Mouse (Mus musculus) limb, embryonic 12.5 days (tissue): ENCODE measurements around the gene Ovol1. TPM values are rescaled to one million over a fixed set of nuclear protein-coding genes. Genes with fewer than 3 reads are reported as not detected.

Experiments
- ATAC-seq: fragments of 200-750 bp; cut with Nextera tagmentation; 2 replicates; pipeline ENCODE4 v1.8.0; 2017; ENCODE audit warnings: low read depth, moderate TSS enrichment; ENCODE audit not compliant: insufficient number of reproducible peaks, insufficient read depth, low FRiP score, low TSS enrichment
- H3K27ac ChIP-seq: fragments of 300-500 bp; sonication (generic); 2 replicates; pipeline ENCODE4 v1.5.1; 2016; ENCODE audit warnings: mild to moderate bottlenecking, moderate library complexity
- H3K27me3 ChIP-seq: fragments of 300-500 bp; sonication (generic); 2 replicates; pipeline ENCODE4 v1.6.1; 2016; ENCODE audit warnings: mild to moderate bottlenecking, moderate library complexity
- H3K36me3 ChIP-seq: fragments of 300-500 bp; sonication (generic); 2 replicates; pipeline ENCODE4 v1.6.1; 2016; ENCODE audit warnings: mild to moderate bottlenecking, moderate library complexity
- H3K4me1 ChIP-seq: fragments of 300-500 bp; sonication (generic); replicated peaks from 2 replicates; pipeline ENCODE4 v1.6.1; 2016
- H3K4me2 ChIP-seq: fragments of 300-500 bp; sonication (generic); 2 replicates; pipeline ENCODE4 v1.6.1; 2016; ENCODE audit warnings: mild to moderate bottlenecking, moderate library complexity
- H3K4me3 ChIP-seq: fragments of 300-500 bp; sonication (generic); replicated peaks from 2 replicates; pipeline ENCODE4 v1.5.1; 2016; ENCODE audit warnings: mild to moderate bottlenecking
- H3K9ac ChIP-seq: fragments of 300-500 bp; sonication (generic); replicated peaks from 2 replicates; pipeline ENCODE4 v1.6.1; 2016; ENCODE audit warnings: mild to moderate bottlenecking, moderate library complexity
- H3K9me3 ChIP-seq: fragments of 300-500 bp; sonication (generic); 2 replicates; pipeline ENCODE4 v1.6.1; 2016; ENCODE audit warnings: mild to moderate bottlenecking, moderate library complexity
- WGBS: fragments of 180-500 bp; shearing (Covaris S2); methylation state at CpG from one replicate; pipeline ENCODE4 v1.1.7; 2016; 5-methylcytosine and 5-hydroxymethylcytosine counted together
- polyA plus RNA-seq: library from polyadenylated mRNA; unstranded; fragments of >200 nt; fragmentation: Nextera tagmentation; extraction: Ambion mirVana; gene quantifications from 2 replicates; pipeline ENCODE4 v1.2.1, GENCODE M21; 2016

The Ovol1 gene
- polyA plus RNA-seq, 1 experiment from 2014 or later = 1.2 TPM

DNA sequence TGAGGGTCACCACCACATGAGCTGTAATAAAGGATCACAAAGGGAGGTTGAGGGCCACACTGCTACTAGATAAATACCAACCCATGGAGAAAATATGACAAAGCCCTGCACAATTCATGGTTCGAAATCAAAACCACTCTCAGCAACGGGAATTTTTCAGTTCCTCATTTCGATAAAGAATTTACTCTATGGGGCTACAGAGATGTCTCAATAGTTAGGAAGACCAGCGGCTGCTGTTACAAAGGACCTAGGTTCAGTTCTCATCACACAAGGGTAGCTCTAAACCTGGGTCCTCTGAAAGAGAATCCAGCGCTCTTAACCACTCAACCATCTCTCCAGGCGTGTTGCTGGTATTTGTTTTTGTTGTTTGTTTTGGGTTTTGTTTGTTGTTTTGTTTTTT lies 31.4 kb upstream of the Ovol1 start:
- no peaks in the 10 kb centered on the region for H3K27me3 ChIP-seq
- no peak overlapping the region for H3K4me3 ChIP-seq
- no peaks in the 10 kb centered on the region for H3K4me1 ChIP-seq
- H3K9me3 ChIP-seq = no peaks in the 10 kb centered on the region
- H3K9ac ChIP-seq = no peak overlapping the region
- no peak for ATAC-seq
- H3K36me3 ChIP-seq = no peaks in the 10 kb centered on the region
- no peak overlapping the region for H3K27ac ChIP-seq
- no peak overlapping the region for H3K4me2 ChIP-seq
- 89% methylated on average over 6 of the region's 6 CpGs for WGBS

DNA sequence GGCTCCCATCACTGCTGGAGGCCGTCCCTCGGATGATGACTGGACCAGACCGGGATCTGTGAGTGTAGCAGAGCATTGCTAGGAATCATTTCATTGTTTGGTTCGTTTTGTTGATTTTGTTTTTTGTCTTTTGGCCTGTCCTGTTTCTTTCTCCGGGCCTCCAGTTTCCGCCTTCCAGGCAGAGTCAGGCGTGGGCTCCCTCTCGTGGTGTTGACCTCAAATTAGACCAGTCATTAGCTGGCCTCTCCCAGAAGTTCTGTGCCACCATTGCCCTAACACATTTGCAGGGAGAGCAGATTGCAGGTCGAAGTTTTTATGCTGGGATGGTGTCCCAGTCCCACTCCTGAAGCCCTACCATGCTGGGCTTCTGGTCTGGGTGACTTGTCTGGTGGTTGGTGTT lies 28.7 kb upstream of the Ovol1 start:
- 75% methylated on average over 9 of the region's 9 CpGs for WGBS
- H3K27ac ChIP-seq = no peak overlapping the region

DNA sequence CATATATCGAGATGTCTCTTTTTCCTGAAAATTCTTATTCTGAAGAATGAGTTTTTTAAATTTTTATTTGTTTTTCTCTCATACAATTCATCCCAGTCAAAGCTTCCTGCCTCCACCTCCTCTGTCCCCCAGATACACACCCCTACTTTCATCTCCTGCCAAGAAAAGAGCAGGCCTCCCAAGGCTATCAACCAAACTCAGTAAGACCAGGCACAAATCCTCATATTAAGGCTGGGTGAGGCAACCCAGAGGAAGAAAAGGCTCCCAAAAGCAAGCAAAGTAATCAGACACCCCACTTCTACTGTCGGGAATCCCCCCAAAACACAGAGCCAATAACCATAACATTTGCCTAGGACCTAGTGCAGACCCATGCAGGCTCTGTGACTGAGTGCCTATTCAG lies 21.5 kb upstream of the Ovol1 start:
- Histone ChIP-seq H3K9ac (no peak overlapping the region), H3K4me3 (no peak overlapping the region), H3K27ac (no peak overlapping the region), H3K27me3 (peaks cover 15% of the 10 kb centered on the region; the same call in 1 of the 2 replicates), H3K4me1 (no peaks in the 10 kb centered on the region), H3K4me2 (no peak overlapping the region), H3K36me3 (no peaks in the 10 kb centered on the region), H3K9me3 (no peaks in the 10 kb centered on the region)
- ATAC-seq = no peak
- 82% methylated on average over 2 of the region's 2 CpGs for WGBS

More for the DNA sequence above, 28.7 kb upstream of the Ovol1 start:
- Histone ChIP-seq H3K27me3 (0 out of 2 replicates have a peak, but pooled peaks cover 8% of the 10 kb centered on the region), H3K9me3 (no peaks in the 10 kb centered on the region), H3K36me3 (no peaks in the 10 kb centered on the region), H3K9ac (no peak overlapping the region), H3K4me1 (no peaks in the 10 kb centered on the region), H3K4me2 (no peak overlapping the region), H3K4me3 (no peak overlapping the region)
- ATAC-seq = no peak

DNA sequence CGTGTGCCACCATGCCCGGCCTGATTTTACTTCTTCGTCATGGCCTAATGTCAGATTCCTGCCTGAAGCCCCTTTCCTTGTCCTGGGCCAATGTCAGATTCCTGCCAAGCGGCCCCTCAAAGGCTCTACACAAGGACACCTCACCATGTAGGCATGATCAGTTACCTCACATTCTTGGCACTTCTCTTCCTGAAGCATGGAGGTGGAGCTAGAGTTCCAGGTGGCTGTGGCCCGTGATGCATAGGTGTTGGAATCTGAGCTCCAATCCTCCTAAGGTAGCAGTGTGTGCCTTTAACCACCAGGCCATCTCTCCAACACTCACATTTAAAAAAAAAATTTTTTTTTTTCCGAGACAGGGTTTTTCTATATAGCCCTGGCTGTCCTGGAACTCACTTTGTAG lies 20.3 kb upstream of the Ovol1 start:
- no peak for ATAC-seq
- Histone ChIP-seq H3K9ac (no peak overlapping the region), H3K9me3 (no peaks in the 10 kb centered on the region), H3K4me2 (no peak overlapping the region), H3K27ac (no peak overlapping the region), H3K4me3 (no peak overlapping the region), H3K4me1 (no peaks in the 10 kb centered on the region), H3K36me3 (no peaks in the 10 kb centered on the region), H3K27me3 (peaks cover 15% of the 10 kb centered on the region; the same call in 1 of the 2 replicates)
- 86% methylated on average over 6 of the region's 6 CpGs for WGBS

DNA sequence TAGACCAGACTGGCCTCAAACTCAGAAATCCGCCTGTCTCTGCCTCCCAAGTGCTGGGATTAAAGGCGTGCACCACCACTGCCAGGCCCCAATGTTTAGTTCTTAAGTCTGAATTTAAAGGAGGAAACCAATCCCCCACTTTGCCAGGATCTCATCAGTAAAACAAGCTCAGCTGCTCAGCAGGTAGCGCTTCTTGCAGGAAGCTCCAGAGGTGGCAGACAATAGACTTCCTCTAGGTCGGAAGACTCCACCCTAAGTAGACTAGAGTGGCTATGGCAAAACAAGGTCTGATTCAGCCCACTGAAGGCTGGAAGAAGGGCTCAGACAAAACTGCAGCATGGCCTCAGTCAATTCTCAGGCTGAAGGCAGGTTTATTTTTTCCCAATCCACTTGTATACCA lies 19.5 kb upstream of the Ovol1 start:
- Histone ChIP-seq H3K4me2 (no peak overlapping the region), H3K4me1 (no peaks in the 10 kb centered on the region), H3K27ac (no peak overlapping the region), H3K9me3 (no peaks in the 10 kb centered on the region), H3K4me3 (no peak overlapping the region), H3K36me3 (no peaks in the 10 kb centered on the region), H3K9ac (no peak overlapping the region), H3K27me3 (peaks cover 9% of the 10 kb centered on the region; the same call in 1 of the 2 replicates)
- WGBS = 74% methylated on average over 4 of the region's 4 CpGs
- ATAC-seq = no peak

DNA sequence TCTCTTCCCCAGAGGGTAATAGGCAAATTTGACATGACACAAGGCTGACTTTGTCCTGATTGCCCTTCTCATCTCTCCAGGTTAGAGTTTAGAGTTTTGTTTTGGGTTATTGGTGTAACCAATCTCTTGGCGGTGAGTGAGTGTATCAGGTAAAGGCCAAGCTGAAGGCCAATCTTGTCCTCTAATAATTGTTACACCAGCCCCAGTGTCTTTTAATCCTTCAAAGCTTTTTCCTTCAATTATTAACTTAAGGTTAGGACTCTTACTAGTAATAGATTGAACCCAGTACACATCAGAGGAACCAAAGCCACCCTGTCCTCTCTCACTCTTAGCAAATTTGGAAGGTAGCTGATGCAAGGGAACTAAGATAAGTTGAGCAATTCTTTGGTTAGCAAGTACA lies 14.9 kb upstream of the Ovol1 start:
- no peak for ATAC-seq
- H3K4me2 ChIP-seq = no peak overlapping the region
- no peaks in the 10 kb centered on the region for H3K4me1 ChIP-seq
- WGBS = 94% methylated on average over 1 of the region's 1 CpGs
- H3K27ac ChIP-seq = no peak overlapping the region
- no peaks in the 10 kb centered on the region for H3K36me3 ChIP-seq
- H3K9ac ChIP-seq = no peak overlapping the region
- H3K4me3 ChIP-seq = no peak overlapping the region
- peaks cover 10% of the 10 kb centered on the region; the same call in 1 of the 2 replicates for H3K27me3 ChIP-seq
- H3K9me3 ChIP-seq = no peaks in the 10 kb centered on the region

DNA sequence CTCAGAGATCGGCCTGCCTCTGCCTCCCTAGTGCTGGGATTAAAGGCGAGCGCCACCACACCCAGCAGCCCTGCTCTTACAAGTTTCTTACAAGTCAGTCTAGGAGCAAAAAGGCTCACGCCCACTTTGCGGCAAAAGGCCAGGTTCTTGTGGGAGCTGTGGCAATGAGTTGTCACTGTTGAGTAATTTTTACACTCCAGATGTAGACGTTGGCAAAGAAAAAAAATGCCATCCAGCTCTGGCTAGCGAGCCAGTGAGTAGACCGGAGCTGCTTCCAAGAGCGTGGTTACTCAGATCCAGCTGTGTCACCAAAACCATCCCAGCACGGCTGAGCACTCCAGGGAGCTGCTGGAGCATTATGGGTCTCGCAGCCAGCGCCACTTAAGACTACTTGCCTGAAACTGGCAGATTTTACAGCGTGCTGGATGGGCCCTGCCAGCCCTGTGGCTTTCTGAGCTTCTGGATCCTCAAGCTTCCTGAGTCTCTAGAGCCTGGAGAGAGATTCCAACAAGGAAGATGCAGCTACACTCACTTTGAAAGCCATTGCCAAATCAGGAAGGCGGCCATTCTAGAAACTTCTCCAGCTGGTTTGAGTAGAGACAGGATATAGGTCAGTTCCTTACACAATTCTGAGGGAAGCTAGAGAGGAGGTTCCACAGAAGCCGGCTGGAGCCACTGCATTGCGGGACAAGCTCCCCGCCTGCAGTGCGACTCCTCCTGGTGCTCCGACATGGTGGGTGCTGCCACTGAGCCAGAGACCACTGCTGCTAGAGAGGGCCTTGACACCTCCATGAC lies 12.1 kb upstream of the Ovol1 start:
- peaks cover 18% of the 10 kb centered on the region for H3K27me3 ChIP-seq
- no peak overlapping the region for H3K9ac ChIP-seq
- H3K4me2 ChIP-seq = no peak overlapping the region
- no peak overlapping the region for H3K27ac ChIP-seq
- H3K4me3 ChIP-seq = no peak overlapping the region
- no peaks in the 10 kb centered on the region for H3K9me3 ChIP-seq
- ATAC-seq = no peak
- WGBS = 85% methylated on average over 19 of the region's 19 CpGs
- peaks cover 13% of the 10 kb centered on the region for H3K4me1 ChIP-seq
- H3K36me3 ChIP-seq = no peaks in the 10 kb centered on the region

DNA sequence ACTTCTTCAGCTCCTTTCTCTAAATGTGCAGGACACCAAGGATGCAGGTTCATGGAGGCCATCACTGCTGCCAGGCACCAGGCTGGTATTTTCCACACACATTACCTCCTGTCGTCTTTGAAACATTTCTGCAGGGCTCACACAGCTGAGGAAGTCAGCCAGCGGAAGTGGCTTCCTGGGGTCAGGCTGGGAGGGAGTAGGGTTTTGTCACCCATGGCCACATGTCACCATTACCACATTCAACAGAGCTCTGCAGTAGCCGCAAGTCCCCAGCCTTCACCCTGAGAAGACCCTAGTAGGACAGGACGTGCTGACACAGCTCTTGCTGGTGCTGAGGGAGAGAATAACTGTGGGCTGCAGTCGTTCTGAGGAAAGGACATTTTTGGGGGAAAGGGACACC lies 11.4 kb upstream of the Ovol1 start:
- H3K27me3 ChIP-seq = peaks cover 22% of the 10 kb centered on the region
- H3K9ac ChIP-seq = no peak overlapping the region
- ATAC-seq = no peak
- H3K9me3 ChIP-seq = no peaks in the 10 kb centered on the region
- 72% methylated on average over 5 of the region's 5 CpGs for WGBS
- H3K4me2 ChIP-seq = no peak overlapping the region
- H3K4me3 ChIP-seq = no peak overlapping the region
- no peaks in the 10 kb centered on the region for H3K36me3 ChIP-seq
- no peak overlapping the region for H3K27ac ChIP-seq
- H3K4me1 ChIP-seq = peaks cover 20% of the 10 kb centered on the region

DNA sequence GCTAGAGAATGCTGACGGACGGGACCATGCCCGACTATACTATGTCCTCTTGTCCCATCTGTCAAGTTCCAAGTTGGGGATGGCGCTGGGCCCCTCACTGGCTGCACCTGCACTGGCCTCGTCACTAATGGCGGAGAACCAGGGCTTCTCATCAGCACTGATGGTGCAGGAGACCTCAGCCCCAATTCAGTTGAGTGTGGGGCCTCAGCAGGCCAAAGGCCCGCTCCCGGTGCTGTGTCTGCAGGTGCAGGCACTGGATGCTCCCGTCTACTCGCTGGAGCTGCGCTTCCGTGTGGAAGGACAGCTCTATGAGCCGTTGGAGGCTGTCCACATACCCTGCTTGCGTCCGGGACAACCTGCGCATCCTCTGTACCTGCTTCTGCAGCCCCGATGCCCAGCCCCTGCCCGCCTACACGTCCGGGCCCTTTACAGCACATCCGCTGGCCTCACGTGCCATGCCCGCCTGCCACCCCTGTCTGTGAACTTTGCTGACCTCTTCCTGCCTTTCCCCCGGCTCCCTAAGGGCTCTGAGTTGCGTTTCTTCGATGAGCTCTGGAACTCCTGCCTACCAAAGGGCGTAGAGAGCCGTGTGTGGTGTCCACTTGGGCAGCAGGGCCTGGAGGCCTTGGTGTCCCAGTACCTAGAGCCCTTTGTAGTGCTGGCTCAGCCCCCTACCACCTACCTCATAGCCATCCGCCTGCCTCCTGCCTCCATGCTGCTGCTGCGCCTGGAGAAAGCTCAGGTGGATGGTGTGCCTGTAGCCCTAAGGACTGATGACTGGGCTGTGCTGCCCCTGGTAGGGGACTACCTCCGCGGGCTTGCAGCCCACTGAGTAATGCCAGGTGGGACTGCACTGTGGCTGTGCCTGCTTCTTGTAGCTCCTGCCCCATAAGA lies 10.2 kb upstream of the Ovol1 start:
- H3K36me3 ChIP-seq = no peaks in the 10 kb centered on the region
- WGBS = 85% methylated on average over 32 of the region's 32 CpGs
- no peak overlapping the region for H3K27ac ChIP-seq
- no peak overlapping the region for H3K4me3 ChIP-seq
- no peak overlapping the region for H3K4me2 ChIP-seq
- no peaks in the 10 kb centered on the region for H3K9me3 ChIP-seq
- H3K4me1 ChIP-seq = peaks cover 24% of the 10 kb centered on the region
- ATAC-seq = no peak
- H3K27me3 ChIP-seq = peaks cover 34% of the 10 kb centered on the region
- 0 out of 2 replicates have a peak overlapping the region, but pooled peaks have one; percentile 14 for H3K9ac ChIP-seq

DNA sequence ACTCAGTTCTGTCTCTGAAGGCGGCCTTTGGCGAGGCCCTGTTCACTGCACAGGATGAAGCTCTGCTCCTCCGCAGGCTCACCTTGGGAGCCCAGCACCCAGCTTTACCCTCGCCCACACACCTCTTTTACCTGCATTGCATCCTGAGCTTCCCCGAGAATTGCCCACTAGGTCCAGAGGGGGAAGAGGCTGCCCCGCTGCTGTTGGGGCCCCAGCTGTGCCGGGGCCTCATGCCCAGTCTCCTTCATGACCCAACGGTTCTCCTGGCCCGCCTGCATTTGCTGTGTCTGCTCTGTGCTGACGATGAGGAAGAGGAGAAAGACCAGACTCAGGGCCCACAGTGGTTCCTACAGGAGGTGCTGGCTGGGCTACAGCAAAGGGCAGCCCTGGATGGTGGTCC lies 9.1 kb upstream of the Ovol1 start:
- Histone ChIP-seq H3K36me3 (no peaks in the 10 kb centered on the region), H3K27me3 (peaks cover 43% of the 10 kb centered on the region), H3K4me2 (0 out of 2 replicates have a peak overlapping the region, but pooled peaks have one; percentile 90), H3K9me3 (no peaks in the 10 kb centered on the region), H3K9ac (no peak overlapping the region), H3K4me3 (0 out of 2 replicates have a peak overlapping the region, but pooled peaks have one; percentile 73), H3K4me1 (peaks cover 24% of the 10 kb centered on the region), H3K27ac (no peak overlapping the region)
- ATAC-seq = no peak
- WGBS = 88% methylated on average over 10 of the region's 10 CpGs

DNA sequence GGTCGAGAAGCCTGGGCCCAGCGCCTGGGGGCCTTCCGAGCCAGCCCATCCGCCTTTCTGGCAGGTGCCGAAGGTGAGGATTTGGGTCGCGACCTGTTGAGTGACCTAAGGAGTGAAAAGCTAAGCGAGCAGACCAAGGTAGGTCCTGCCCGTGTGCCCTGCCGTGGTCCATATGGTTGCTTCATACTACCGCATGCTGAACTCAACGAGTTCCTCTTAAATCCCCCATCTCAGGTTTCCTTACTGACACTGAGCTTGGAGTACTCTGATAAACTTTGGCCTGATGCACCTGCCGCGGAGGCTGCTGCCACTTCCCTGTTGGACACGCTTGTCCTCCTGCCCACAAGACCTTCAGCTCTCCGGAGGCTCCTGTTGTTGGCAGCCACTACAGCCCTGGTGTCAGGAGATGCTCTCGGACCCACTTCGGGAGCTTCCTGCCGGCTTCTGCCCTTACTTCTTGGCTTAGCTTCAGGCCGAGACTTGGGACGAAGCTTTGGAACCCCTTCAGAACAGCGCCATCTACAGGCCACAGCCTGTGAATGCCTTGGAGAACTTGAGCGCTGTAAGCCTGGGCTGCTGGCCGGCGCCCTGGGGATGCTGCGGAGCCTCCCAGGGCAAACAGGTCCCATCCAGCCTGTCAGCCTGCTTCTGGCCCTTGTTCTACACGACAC lies 8.2 kb upstream of the Ovol1 start:
- Histone ChIP-seq H3K27me3 (peaks cover 52% of the 10 kb centered on the region), H3K27ac (no peak overlapping the region), H3K4me2 (peak overlapping the region; percentile 90), H3K4me3 (peak overlapping the region; percentile 73), H3K36me3 (no peaks in the 10 kb centered on the region), H3K4me1 (peaks cover 24% of the 10 kb centered on the region), H3K9ac (peak overlapping the region; percentile 66), H3K9me3 (no peaks in the 10 kb centered on the region)
- ATAC-seq = 0 out of 2 replicates have a peak, but pooled peaks have one; percentile 1
- WGBS = 10% methylated on average over 27 of the region's 27 CpGs
